Mouse (Mus musculus): ENCODE data around the gene Draxin.

Draxin gene

GRCm38 (mm10) chr4:148154982-148155381 is 24.5 kb upstream of the Draxin start:
- in situ Hi-C loops (cut with MboI, MseI): loop anchor here in 1 of 2 experiments (5.0 kb wide), 1 partner anchor 292 kb away; the partner anchor contains the start of gene Mtor

- in situ Hi-C loops (cut with MboI, MseI): no loop called here
Measured at GRCm38 (mm10) chr4:148154006-148154405, 23.5 kb upstream of the Draxin start.

GRCm38 (mm10) chr4:148152547-148152946 is 22.0 kb upstream of the Draxin start:
- in situ Hi-C loops (cut with MboI, MseI): no loop called here

GRCm38 (mm10) chr4:148151267-148152168 is 21.0 kb upstream of the Draxin start, which contains the start of gene Fbxo6:
Fbxo6 (minus strand) TSS chr4:148152140.
- in situ Hi-C loops (cut with MboI, MseI): no loop called here

GRCm38 (mm10) chr4:148150953-148151266 is 20.4 kb upstream of the Draxin start:
- in situ Hi-C loops (cut with MboI, MseI): no loop called here

- in situ Hi-C loops (cut with MboI, MseI): no loop called here
Measured at GRCm38 (mm10) chr4:148150242-148150641, 19.7 kb upstream of the Draxin start.

GRCm38 (mm10) chr4:148149540-148149939 is 19.0 kb upstream of the Draxin start:
- in situ Hi-C loops (cut with MboI, MseI): no loop called here

GRCm38 (mm10) chr4:148147714-148148113 is 17.2 kb upstream of the Draxin start:
- in situ Hi-C loops (cut with MboI, MseI): no loop called here

- in situ Hi-C loops (cut with MboI, MseI): no loop called here
Measured at GRCm38 (mm10) chr4:148143721-148144120, 13.2 kb upstream of the Draxin start.

- in situ Hi-C loops (cut with MboI, MseI): no loop called here
Measured at GRCm38 (mm10) chr4:148140098-148141011, 9.9 kb upstream of the Draxin start.

- in situ Hi-C loops (cut with MboI, MseI): no loop called here
Measured at GRCm38 (mm10) chr4:148139767-148140097, 9.2 kb upstream of the Draxin start.

- in situ Hi-C loops (cut with MboI, MseI): no loop called here
Measured at GRCm38 (mm10) chr4:148137503-148137902, 7.0 kb upstream of the Draxin start.

GRCm38 (mm10) chr4:148134988-148135387 is 4.5 kb upstream of the Draxin start:
- in situ Hi-C loops (cut with MboI, MseI): no loop called here

- in situ Hi-C loops (cut with MboI, MseI): no loop called here
Measured at GRCm38 (mm10) chr4:148131497-148132081, 1.1 kb upstream of the Draxin start.

- in situ Hi-C loops (cut with MboI, MseI): no loop called here
Measured at GRCm38 (mm10) chr4:148130133-148130532, 365 bp downstream of the Draxin start, which contains the start of gene Mad2l2. Mad2l2 (plus strand) TSS chr4:148130384.

- in situ Hi-C loops (cut with MboI, MseI): no loop called here
Measured at GRCm38 (mm10) chr4:148128672-148129071, 1.8 kb downstream of the Draxin start.

GRCm38 (mm10) chr4:148128241-148128640 is 2.3 kb downstream of the Draxin start:
- in situ Hi-C loops (cut with MboI, MseI): no loop called here

- in situ Hi-C loops (cut with MboI, MseI): no loop called here
Measured at GRCm38 (mm10) chr4:148122694-148123066, 7.8 kb downstream of the Draxin start.

- in situ Hi-C loops (cut with MboI, MseI): no loop called here
Measured at GRCm38 (mm10) chr4:148121982-148122693, 8.4 kb downstream of the Draxin start.

GRCm38 (mm10) chr4:148121362-148121761 is 9.1 kb downstream of the Draxin start:
- in situ Hi-C loops (cut with MboI, MseI): no loop called here

GRCm38 (mm10) chr4:148120555-148120954 is 9.9 kb downstream of the Draxin start:
- in situ Hi-C loops (cut with MboI, MseI): no loop called here
